Mouse (Mus musculus): ENCODE results near the gene Slc24a3. TPM values are rescaled to one million over a fixed set of nuclear protein-coding genes. Genes with fewer than 3 reads are reported as not detected.

The Slc24a3 gene
- polyA plus RNA-seq, 1 experiment from 2014 or later, result 8.8 TPM

GRCm38 (mm10) chr2:145161046-145161700, 6.4 kb upstream of the Slc24a3 start:
- ATAC-seq (replicated peaks; ENCODE audit: low FRiP score, low TSS enrichment, low read depth), result peak; percentile 60; the same call in 1 of the 2 replicates
- WGBS, result 27% methylated on average over 12 of the region's 12 CpGs
- Histone ChIP-seq H3K4me3 (ENCODE audit: low read depth, low read length) (no peak overlapping the region), H3K4me1 (replicated peaks; ENCODE audit: control insufficient read depth, insufficient read depth, low read length) (no peaks in the 10 kb centered on the region), H3K9ac (ENCODE audit: low read length) (no peak overlapping the region), H3K4me2 (ENCODE audit: low read length) (no peak overlapping the region), H3K36me3 (ENCODE audit: control insufficient read depth, insufficient read depth, low read length) (no peaks in the 10 kb centered on the region), H3K9me3 (ENCODE audit: control insufficient read depth, low read length) (no peaks in the 10 kb centered on the region), H3K27me3 (replicated peaks; ENCODE audit: control insufficient read depth, insufficient read depth, low read length) (no peaks in the 10 kb centered on the region), H3K27ac (ENCODE audit: low read depth) (no peak overlapping the region)
- peak; percentile 92 for DNase-seq (ENCODE audit: low spot score)

GRCm38 (mm10) chr2:145164086-145164485, 3.5 kb upstream of the Slc24a3 start:
- Histone ChIP-seq H3K36me3 (ENCODE audit: control insufficient read depth, insufficient read depth, low read length) (no peaks in the 10 kb centered on the region), H3K27ac (ENCODE audit: low read depth) (no peak overlapping the region), H3K4me1 (replicated peaks; ENCODE audit: control insufficient read depth, insufficient read depth, low read length) (no peaks in the 10 kb centered on the region; the same call in 1 of the 2 replicates), H3K27me3 (replicated peaks; ENCODE audit: control insufficient read depth, insufficient read depth, low read length) (no peaks in the 10 kb centered on the region), H3K9me3 (ENCODE audit: control insufficient read depth, low read length) (no peaks in the 10 kb centered on the region), H3K9ac (ENCODE audit: low read length) (no peak overlapping the region), H3K4me3 (ENCODE audit: low read depth, low read length) (no peak overlapping the region), H3K4me2 (ENCODE audit: low read length) (no peak overlapping the region)
- ATAC-seq (replicated peaks; ENCODE audit: low FRiP score, low TSS enrichment, low read depth) (no peak), DNase-seq (ENCODE audit: low spot score) (no peak)
- WGBS, result 80% methylated on average over 5 of the region's 5 CpGs

- DNase-seq (ENCODE audit: low spot score) (no peak), ATAC-seq (replicated peaks; ENCODE audit: low FRiP score, low TSS enrichment, low read depth) (no peak)
- H3K27me3 ChIP-seq (replicated peaks; ENCODE audit: control insufficient read depth, insufficient read depth, low read length), result no peaks in the 10 kb centered on the region
- no peaks in the 10 kb centered on the region; the same call in 1 of the 2 replicates for H3K4me1 ChIP-seq (replicated peaks; ENCODE audit: control insufficient read depth, insufficient read depth, low read length)
- H3K9ac ChIP-seq (ENCODE audit: low read length), result no peak overlapping the region
- 46% methylated on average over 4 of the region's 4 CpGs for WGBS
- H3K36me3 ChIP-seq (ENCODE audit: control insufficient read depth, insufficient read depth, low read length), result no peaks in the 10 kb centered on the region
- no peak overlapping the region for H3K27ac ChIP-seq (ENCODE audit: low read depth)
- H3K9me3 ChIP-seq (ENCODE audit: control insufficient read depth, low read length), result no peaks in the 10 kb centered on the region
- no peak overlapping the region for H3K4me2 ChIP-seq (ENCODE audit: low read length)
- no peak overlapping the region for H3K4me3 ChIP-seq (ENCODE audit: low read depth, low read length)
These were observed 3.0 kb upstream of the Slc24a3 start for GRCm38 (mm10) chr2:145164562-145164961.

GRCm38 (mm10) chr2:145165076-145165475, 2.5 kb upstream of the Slc24a3 start:
- ATAC-seq (replicated peaks; ENCODE audit: low FRiP score, low TSS enrichment, low read depth), result no peak

GRCm38 (mm10) chr2:145165854-145166253, 1.7 kb upstream of the Slc24a3 start:
- no peak overlapping the region for H3K4me3 ChIP-seq (ENCODE audit: low read depth, low read length)
- H3K9me3 ChIP-seq (ENCODE audit: control insufficient read depth, low read length), result no peaks in the 10 kb centered on the region
- no peak overlapping the region for H3K27ac ChIP-seq (ENCODE audit: low read depth)
- H3K27me3 ChIP-seq (replicated peaks; ENCODE audit: control insufficient read depth, insufficient read depth, low read length), result no peaks in the 10 kb centered on the region
- H3K4me2 ChIP-seq (ENCODE audit: low read length), result no peak overlapping the region
- no peak for DNase-seq (ENCODE audit: low spot score)
- H3K36me3 ChIP-seq (ENCODE audit: control insufficient read depth, insufficient read depth, low read length), result no peaks in the 10 kb centered on the region
- no peaks in the 10 kb centered on the region; the same call in 1 of the 2 replicates for H3K4me1 ChIP-seq (replicated peaks; ENCODE audit: control insufficient read depth, insufficient read depth, low read length)
- H3K9ac ChIP-seq (ENCODE audit: low read length), result no peak overlapping the region
- no peak for ATAC-seq (replicated peaks; ENCODE audit: low FRiP score, low TSS enrichment, low read depth)
- 84% methylated on average over 6 of the region's 6 CpGs for WGBS

More at GRCm38 (mm10) chr2:145165076-145165475, 2.5 kb upstream of the Slc24a3 start:
- H3K4me1 ChIP-seq (replicated peaks; ENCODE audit: control insufficient read depth, insufficient read depth, low read length), result no peaks in the 10 kb centered on the region; the same call in 1 of the 2 replicates
- H3K27ac ChIP-seq (ENCODE audit: low read depth), result no peak overlapping the region
- H3K36me3 ChIP-seq (ENCODE audit: control insufficient read depth, insufficient read depth, low read length), result no peaks in the 10 kb centered on the region
- no peaks in the 10 kb centered on the region for H3K27me3 ChIP-seq (replicated peaks; ENCODE audit: control insufficient read depth, insufficient read depth, low read length)
- no peak overlapping the region for H3K9ac ChIP-seq (ENCODE audit: low read length)
- DNase-seq (ENCODE audit: low spot score), result no peak
- no peaks in the 10 kb centered on the region for H3K9me3 ChIP-seq (ENCODE audit: control insufficient read depth, low read length)
- WGBS, result 83% methylated on average over 3 of the region's 3 CpGs
- no peak overlapping the region for H3K4me3 ChIP-seq (ENCODE audit: low read depth, low read length)
- H3K4me2 ChIP-seq (ENCODE audit: low read length), result no peak overlapping the region

GRCm38 (mm10) chr2:145167051-145167663, 397 bp upstream of the Slc24a3 start:
- H3K4me3 ChIP-seq (ENCODE audit: low read depth, low read length), result peak overlapping the region; percentile 73
- ATAC-seq (replicated peaks; ENCODE audit: low FRiP score, low TSS enrichment, low read depth), result peak; percentile 67
- H3K9me3 ChIP-seq (ENCODE audit: control insufficient read depth, low read length), result no peaks in the 10 kb centered on the region
- no peaks in the 10 kb centered on the region for H3K27me3 ChIP-seq (replicated peaks; ENCODE audit: control insufficient read depth, insufficient read depth, low read length)
- no peaks in the 10 kb centered on the region for H3K36me3 ChIP-seq (ENCODE audit: control insufficient read depth, insufficient read depth, low read length)
- peak overlapping the region; percentile 81 for H3K4me2 ChIP-seq (ENCODE audit: low read length)
- WGBS, result under 1% methylated on average over 22 of the region's 38 CpGs
- H3K9ac ChIP-seq (ENCODE audit: low read length), result peak overlapping the region; percentile 75
- no peaks in the 10 kb centered on the region; the same call in 1 of the 2 replicates for H3K4me1 ChIP-seq (replicated peaks; ENCODE audit: control insufficient read depth, insufficient read depth, low read length)
- DNase-seq (ENCODE audit: low spot score), result peak; percentile 83
- peak overlapping the region; percentile 89 for H3K27ac ChIP-seq (ENCODE audit: low read depth)

GRCm38 (mm10) chr2:145168405-145168971, 934 bp downstream of the Slc24a3 start:
- Histone ChIP-seq H3K4me2 (ENCODE audit: low read length) (peak overlapping the region; percentile 81), H3K4me3 (ENCODE audit: low read depth, low read length) (peak overlapping the region; percentile 73), H3K4me1 (replicated peaks; ENCODE audit: control insufficient read depth, insufficient read depth, low read length) (no peaks in the 10 kb centered on the region; the same call in 1 of the 2 replicates), H3K27ac (ENCODE audit: low read depth) (peak overlapping the region; percentile 89), H3K9me3 (ENCODE audit: control insufficient read depth, low read length) (no peaks in the 10 kb centered on the region), H3K9ac (ENCODE audit: low read length) (peak overlapping the region; percentile 75), H3K36me3 (ENCODE audit: control insufficient read depth, insufficient read depth, low read length) (no peaks in the 10 kb centered on the region), H3K27me3 (replicated peaks; ENCODE audit: control insufficient read depth, insufficient read depth, low read length) (no peaks in the 10 kb centered on the region)
- peak; percentile 41 for ATAC-seq (replicated peaks; ENCODE audit: low FRiP score, low TSS enrichment, low read depth)
- 5% methylated on average over 10 of the region's 10 CpGs for whole genome bisulfite sequencing
- DNase-seq (ENCODE audit: low spot score), result no peak

GRCm38 (mm10) chr2:145172978-145173655, 5.6 kb downstream of the Slc24a3 start:
- Histone ChIP-seq H3K4me3 (ENCODE audit: low read depth, low read length) (no peak overlapping the region), H3K36me3 (ENCODE audit: control insufficient read depth, insufficient read depth, low read length) (no peaks in the 10 kb centered on the region), H3K27me3 (replicated peaks; ENCODE audit: control insufficient read depth, insufficient read depth, low read length) (no peaks in the 10 kb centered on the region), H3K4me1 (replicated peaks; ENCODE audit: control insufficient read depth, insufficient read depth, low read length) (no peaks in the 10 kb centered on the region; the same call in 1 of the 2 replicates), H3K9ac (ENCODE audit: low read length) (no peak overlapping the region), H3K27ac (ENCODE audit: low read depth) (no peak overlapping the region), H3K9me3 (ENCODE audit: control insufficient read depth, low read length) (no peaks in the 10 kb centered on the region), H3K4me2 (ENCODE audit: low read length) (no peak overlapping the region)
- 81% methylated on average over 4 of the region's 4 CpGs for WGBS
- ATAC-seq (replicated peaks; ENCODE audit: low FRiP score, low TSS enrichment, low read depth) (no peak), DNase-seq (ENCODE audit: low spot score) (no peak)
